24 mouse cellular contexts compared by ENCODE assay signal in genomic region chr3:90467618-90468300, GRCm38 (mm10).
"Had no signal": no experiment of that assay in that cellular context is flagged by ENCODE, and none has a peak within 500 bp of the region (broad histone marks: within the 10 kb centered on the region; RNA-seq: fewer than 3 reads in every experiment).

No protein-coding gene starts in this region.

- H3K4me3 ChIP-seq: layer of hippocampus, adult 2 months; limb, embryonic 10.5 days; limb, embryonic 13.5 days; liver, embryonic 12.5 days; liver, embryonic 15.5 days; lung, embryonic 15.5 days; megakaryocyte, embryonic 14.5 days; midbrain, embryonic 10.5 days; midbrain, embryonic 13.5 days; neural tube, embryonic 12.5 days; neural tube, embryonic 15.5 days had no signal

- DNase-seq: kidney, adult 8-10 months; kidney, postnatal 25 days; layer of hippocampus, adult 9-11 months; liver; lung, adult 18-20 months; lung, postnatal 10 days; lung, postnatal 36 days; right cerebral cortex, adult 18-20 months; right cerebral cortex, postnatal 14 days; right cerebral cortex, postnatal 4 days; thymus, adult 2 months; thymus, postnatal 14 days; thymus, postnatal 4 days had no signal

- H3K9me3 ChIP-seq: limb, embryonic 10.5 days; limb, embryonic 13.5 days; liver, embryonic 12.5 days; liver, embryonic 15.5 days; lung, embryonic 15.5 days; megakaryocyte, embryonic 14.5 days; midbrain, embryonic 10.5 days; midbrain, embryonic 13.5 days; neural tube, embryonic 12.5 days; neural tube, embryonic 15.5 days had no signal

- H3K36me3 ChIP-seq: limb, embryonic 10.5 days; limb, embryonic 13.5 days; liver, embryonic 12.5 days; liver, embryonic 15.5 days; lung, embryonic 15.5 days; midbrain, embryonic 10.5 days; midbrain, embryonic 13.5 days; neural tube, embryonic 12.5 days; neural tube, embryonic 15.5 days had no signal
